Mouse (Mus musculus): Measurements from ENCODE around the gene 9130023H24Rik. TPM values are rescaled to one million over a fixed set of nuclear protein-coding genes. Genes with fewer than 3 reads are reported as not detected.

Gene 9130023H24Rik
- total RNA-seq, 2 experiments from 2014 or later: 3.3 to 3.9 TPM

- DNase-seq (ENCODE audit: low spot score in 2 of 2): peak; percentile 63 to 68
- intact Hi-C loops (cut with DNase I): loop anchor here (1.0 to 5.0 kb wide), 2 partner anchors 110 to 216 kb away; partner anchors contain the start of gene Pycard
Observed at GRCm38 (mm10) chr7:128208187-128208586, 29.6 kb downstream of the 9130023H24Rik start.

- DNase-seq (ENCODE audit: low spot score in 2 of 2): no peak
- intact Hi-C loops (cut with DNase I): loop anchor here (5.0 kb wide), 1 partner anchor 214 kb away; the partner anchor contains the start of gene Pycard
Observed at GRCm38 (mm10) chr7:128206152-128206551, 31.7 kb downstream of the 9130023H24Rik start, which contains the start of gene Cox6a2. TSS of gene Cox6a2 (minus strand) at chr7:128206387.

GRCm38 (mm10) chr7:128205695-128206094 is 32.1 kb downstream of the 9130023H24Rik start:
- DNase-seq (ENCODE audit: low spot score in 2 of 2): no peak
- intact Hi-C loops (cut with DNase I): loop anchor here (5.0 kb wide), 1 partner anchor 213 kb away; the partner anchor contains the start of gene Pycard

GRCm38 (mm10) chr7:128204179-128204578 is 33.7 kb downstream of the 9130023H24Rik start:
- no peak for DNase-seq (ENCODE audit: low spot score in 2 of 2)
- intact Hi-C loops (cut with DNase I): no loop called here

- intact Hi-C loops (cut with DNase I): no loop called here
- DNase-seq (ENCODE audit: low spot score in 2 of 2): no peak
Observed at GRCm38 (mm10) chr7:128203071-128203470, 34.8 kb downstream of the 9130023H24Rik start.

GRCm38 (mm10) chr7:128201607-128202006 is 36.2 kb downstream of the 9130023H24Rik start:
- intact Hi-C loops (cut with DNase I): no loop called here
- DNase-seq (ENCODE audit: low spot score in 2 of 2): no peak

Other genes with a start within 250 kb of the 9130023H24Rik start
- gene Pycard, start 244.2 kb downstream of the 9130023H24Rik start, total RNA-seq (2021): 1 to 10 TPM; 2.3 to 4.0 TPM
- 1 to 10 TPM; 1.1 to 1.5 TPM for gene Trim72, start 234.1 kb downstream of the 9130023H24Rik start, total RNA-seq (2021)
- gene Itgam, start 175.4 kb downstream of the 9130023H24Rik start, total RNA-seq (2021): 10 to 100 TPM; 10.8 to 11.2 TPM
- gene Gm49368, start 175.3 kb downstream of the 9130023H24Rik start, total RNA-seq (2021): not detected
- gene Itgax, start 108.5 kb downstream of the 9130023H24Rik start, total RNA-seq (2021): under 1 TPM in 1 of 2 experiments, not detected in 1; 0.23 TPM
- gene Itgad, start 83.7 kb downstream of the 9130023H24Rik start, total RNA-seq (2021): under 1 TPM in 1 of 2 experiments, not detected in 1; 0.62 TPM
- 10 to 100 TPM in 1 of 2 experiments, 1 to 10 TPM in 1; 8.2 to 11.2 TPM for gene Cox6a2, start 31.6 kb downstream of the 9130023H24Rik start, total RNA-seq (2021)
- 10 to 100 TPM; 13.0 to 13.4 TPM for gene Armc5, start 689 bp downstream of the 9130023H24Rik start, total RNA-seq (2021)
- 10 to 100 TPM; 18.6 to 22.6 TPM for gene Tgfb1i1, start 8.8 kb upstream of the 9130023H24Rik start, total RNA-seq (2021)
- gene Slc5a2, start 27.6 kb upstream of the 9130023H24Rik start, total RNA-seq (2021): not detected
- gene BC017158, start 60.1 kb upstream of the 9130023H24Rik start, total RNA-seq (2021): 10 to 100 TPM; 20.8 to 26.7 TPM
- gene Rgs10, start 180.7 kb upstream of the 9130023H24Rik start, total RNA-seq (2021): 10 to 100 TPM; 45.2 to 55.3 TPM
- gene Tial1, start 223.7 kb upstream of the 9130023H24Rik start, total RNA-seq (2021): 100 to 1,000 TPM in 1 of 2 experiments, 10 to 100 TPM in 1; 89.6 to 102 TPM

Data from left cerebral cortex, postnatal 25 days (tissue).